Mouse (Mus musculus): ENCODE data around the gene Fam174b.

DNA sequence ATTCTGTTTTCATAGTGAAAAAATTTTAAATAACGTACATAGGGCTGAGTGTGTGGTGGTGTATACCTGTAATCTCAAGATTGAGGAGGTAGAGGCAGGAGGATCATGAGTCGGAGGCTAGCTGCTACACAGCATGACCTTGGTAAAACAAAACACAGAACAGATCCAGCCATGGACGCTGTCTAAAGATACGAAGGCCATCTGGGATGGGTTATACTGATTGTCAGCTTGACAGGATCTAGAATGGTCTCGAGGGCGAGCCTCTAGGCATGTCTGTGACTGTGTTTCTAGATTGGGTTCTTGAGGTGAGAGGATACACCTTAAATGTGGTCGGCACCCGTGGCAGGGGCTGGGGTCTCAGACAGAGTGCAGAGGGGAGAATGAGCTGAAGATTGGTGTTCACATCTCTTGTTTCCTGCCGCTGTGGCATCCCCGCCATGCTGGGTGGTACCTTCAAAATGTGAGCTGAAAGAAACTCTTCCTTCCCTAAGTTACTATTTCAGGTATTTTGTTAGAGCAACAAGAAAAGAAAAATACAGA, 3.8 kb downstream of the Fam174b start:
- TF ChIP-seq CTCF (IDR thresholded peaks at IDR 0.05; ENCODE audit: low read depth) (no peak), EP300 (IDR thresholded peaks at IDR 0.05; ENCODE audit: low read depth) (no peak)
